Mouse (Mus musculus) c-Kit-negative CD71-positive TER-119-positive erythroid progenitor cells, embryonic 14.5 days (primary cell): ENCODE measurements around the gene Ap1ar.

Experiments used
- DNase-seq: peaks from one replicate; pipeline ENCODE4 v3.0.0-alpha.2; 2013; ENCODE audit warnings: low read depth, low spot score

Ap1ar gene

GRCm38 (mm10) chr3:127841926-127842325, 4.6 kb upstream of the Ap1ar start:
- DNase-seq = no peak

DNA sequence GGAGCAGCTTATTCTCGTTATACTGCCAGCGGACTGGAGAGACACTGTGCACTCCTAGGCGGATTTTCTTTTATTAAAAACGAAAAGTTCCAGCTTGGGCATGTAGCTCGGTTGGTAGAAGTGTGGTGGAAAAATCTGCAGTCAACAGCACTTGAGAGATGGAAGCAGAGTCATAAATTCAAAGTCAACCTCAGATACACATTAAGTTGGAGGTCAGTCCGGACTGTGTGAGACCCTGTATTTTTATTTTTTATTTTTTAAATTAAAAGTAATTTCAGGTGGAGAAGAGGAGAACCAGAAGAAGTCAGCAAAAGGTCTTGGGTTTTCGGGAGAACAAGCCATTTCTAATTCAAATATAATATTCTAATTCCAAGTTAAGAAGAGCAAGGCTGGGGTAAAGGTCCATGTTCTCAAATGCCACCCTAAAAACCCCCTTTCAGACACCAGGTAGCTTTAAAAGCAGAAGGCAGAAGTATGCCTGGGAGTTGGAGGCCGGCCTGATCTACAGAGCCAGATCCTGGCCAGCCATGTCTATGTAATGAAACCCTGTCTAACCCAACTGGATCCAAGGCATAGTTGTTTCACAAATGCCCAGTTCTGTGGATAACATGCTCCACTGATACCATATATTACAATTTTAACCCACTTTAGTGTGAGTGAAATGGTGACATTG, 785 bp upstream of the Ap1ar start:
- no peak for DNase-seq

GRCm38 (mm10) chr3:127836798-127837153, 547 bp downstream of the Ap1ar start:
- DNase-seq = no peak

DNA sequence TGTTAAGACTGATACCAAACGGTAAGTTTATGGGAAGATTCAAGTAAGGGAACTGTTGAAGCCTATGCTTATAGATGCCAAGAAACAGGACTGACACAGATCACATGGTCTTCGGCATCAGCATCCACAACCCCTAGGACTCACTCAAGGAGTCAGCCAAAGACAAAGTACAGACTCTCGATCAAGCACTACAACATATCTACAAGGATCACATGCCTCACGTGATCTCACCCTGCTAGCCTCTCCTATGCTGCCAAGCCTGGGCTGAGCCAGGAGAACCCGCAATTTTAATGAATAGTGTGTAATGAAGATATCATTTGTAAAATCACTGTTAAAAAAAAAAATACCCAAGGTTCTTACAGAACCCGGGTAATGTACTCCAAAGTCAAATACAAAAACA, 1.7 kb downstream of the Ap1ar start:
- no peak for DNase-seq

DNA sequence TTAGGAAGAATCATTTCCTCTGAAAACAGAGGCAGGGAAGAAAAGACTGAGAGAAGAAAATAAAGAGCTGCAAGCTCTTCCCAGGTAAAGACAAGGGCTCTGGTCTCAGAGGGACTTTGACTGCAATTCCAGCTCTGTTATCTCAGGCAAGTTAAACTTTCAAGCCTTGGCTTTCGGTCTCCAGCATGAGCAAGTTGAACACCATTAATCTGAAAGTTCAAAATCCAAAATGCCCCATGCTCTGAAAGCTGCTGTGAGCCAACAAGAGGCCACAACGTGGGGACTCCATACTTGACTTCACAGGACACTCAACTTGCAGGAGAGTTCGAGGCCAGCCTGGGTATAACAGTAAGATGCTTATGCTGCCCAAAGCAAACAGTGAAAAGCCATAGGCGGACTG, 3.3 kb downstream of the Ap1ar start:
- DNase-seq = no peak

- DNase-seq = no peak
Observed at GRCm38 (mm10) chr3:127831079-127831478, 6.2 kb downstream of the Ap1ar start.

GRCm38 (mm10) chr3:127830183-127830582, 7.1 kb downstream of the Ap1ar start:
- DNase-seq = no peak

GRCm38 (mm10) chr3:127827123-127827522, 10.2 kb downstream of the Ap1ar start:
- no peak for DNase-seq

GRCm38 (mm10) chr3:127826503-127826902, 10.8 kb downstream of the Ap1ar start:
- no peak for DNase-seq

GRCm38 (mm10) chr3:127823886-127824863, 13.1 kb downstream of the Ap1ar start:
- no peak for DNase-seq

- DNase-seq = no peak
Observed at GRCm38 (mm10) chr3:127821209-127821608, 16.1 kb downstream of the Ap1ar start.

GRCm38 (mm10) chr3:127820400-127820799, 16.9 kb downstream of the Ap1ar start:
- DNase-seq = no peak

GRCm38 (mm10) chr3:127818694-127819663, 18.3 kb downstream of the Ap1ar start:
- no peak for DNase-seq

GRCm38 (mm10) chr3:127817120-127817683, 20.1 kb downstream of the Ap1ar start:
- DNase-seq = no peak

- DNase-seq = no peak
Observed at GRCm38 (mm10) chr3:127809103-127809502, 28.2 kb downstream of the Ap1ar start.

DNA sequence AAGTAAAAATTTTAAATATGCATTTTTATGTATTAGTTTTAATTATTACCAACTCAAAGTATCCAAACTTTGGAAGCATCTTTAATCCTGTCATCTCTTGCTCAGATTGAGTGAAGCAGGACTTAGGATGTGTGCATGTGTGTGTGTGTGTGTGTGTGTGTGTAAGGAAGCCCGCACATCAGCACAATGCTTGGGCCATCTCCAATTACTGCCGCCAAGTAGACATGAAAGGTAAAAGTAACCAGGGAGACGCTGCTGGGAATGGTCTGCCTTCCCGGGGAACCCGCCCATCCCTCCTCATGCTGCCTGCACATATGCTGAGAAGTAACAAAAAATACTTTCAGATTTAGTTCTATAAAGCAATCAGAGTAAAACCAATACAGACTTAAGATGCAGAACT, 29.5 kb downstream of the Ap1ar start:
- DNase-seq = no peak

GRCm38 (mm10) chr3:127805991-127806390, 31.3 kb downstream of the Ap1ar start:
- DNase-seq = no peak

GRCm38 (mm10) chr3:127805071-127805470, 32.3 kb downstream of the Ap1ar start:
- DNase-seq = no peak

- no peak for DNase-seq
Observed at GRCm38 (mm10) chr3:127804439-127804838, 32.9 kb downstream of the Ap1ar start.

- DNase-seq = no peak
Observed at GRCm38 (mm10) chr3:127802814-127803213, 34.5 kb downstream of the Ap1ar start.

DNA sequence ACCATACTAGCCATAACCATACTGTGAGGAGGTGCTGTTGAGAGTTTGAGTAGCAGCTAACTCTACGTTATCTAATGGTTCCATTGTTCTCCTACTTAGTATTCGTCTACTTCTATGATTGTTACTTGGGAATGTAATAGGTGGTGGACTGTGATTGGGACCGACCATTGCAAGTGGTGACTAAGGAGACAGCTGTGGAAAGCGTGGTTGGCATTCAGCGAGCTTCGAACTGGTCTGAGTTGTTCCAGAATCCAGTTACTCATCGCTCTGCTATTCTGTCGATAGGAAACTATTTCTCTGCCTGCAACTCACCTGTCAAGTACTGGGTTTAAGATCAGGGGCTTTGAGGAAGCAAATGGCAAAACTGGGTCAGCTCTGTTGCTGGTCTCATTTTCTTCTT, 36.2 kb downstream of the Ap1ar start:
- no peak for DNase-seq
